Mouse (Mus musculus): ENCODE data around the gene Snd1. TPM values are rescaled to one million over a fixed set of nuclear protein-coding genes. Genes with fewer than 3 reads are reported as not detected.

Gene Snd1
- polyA plus RNA-seq, 1 experiment: 138 TPM

DNA sequence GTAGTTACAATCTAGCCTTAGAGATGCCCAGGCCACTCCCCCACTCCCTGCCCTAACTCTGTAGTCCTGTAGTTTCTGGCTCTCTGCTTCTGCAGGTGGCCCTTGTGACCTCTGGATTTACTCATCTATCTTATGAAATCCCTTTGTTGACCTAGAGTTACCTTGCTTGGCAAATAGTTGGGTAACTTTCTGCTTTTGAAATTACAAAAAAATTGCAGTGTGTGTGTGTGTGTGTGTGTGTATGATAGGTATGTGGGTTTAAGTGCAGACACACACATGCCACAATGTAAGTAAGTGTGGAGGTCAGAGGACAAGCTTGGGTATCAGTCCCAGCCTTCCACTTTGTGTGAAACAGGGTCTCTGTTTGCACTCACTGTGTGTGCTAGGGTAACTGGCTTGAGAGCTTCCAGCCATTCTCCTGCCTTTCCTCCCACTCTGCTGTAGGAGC lies 15.7 kb upstream of the Snd1 start:
- no peaks in the 10 kb centered on the region for H3K4me1 ChIP-seq (ENCODE audit: control insufficient read depth, insufficient read depth, low read length)
- no peak for TF ChIP-seq CTCF (IDR thresholded peaks at IDR 0.05; ENCODE audit: borderline replicate concordance, insufficient read depth, low read length)
- no peak for TF ChIP-seq POLR2A (IDR thresholded peaks at IDR 0.05; ENCODE audit: low read depth, low read length)
- no peak overlapping the region for H3K27ac ChIP-seq (ENCODE audit: insufficient read depth, low read length)
- no peak overlapping the region for H3K4me3 ChIP-seq (ENCODE audit: insufficient read depth, low read length)

DNA sequence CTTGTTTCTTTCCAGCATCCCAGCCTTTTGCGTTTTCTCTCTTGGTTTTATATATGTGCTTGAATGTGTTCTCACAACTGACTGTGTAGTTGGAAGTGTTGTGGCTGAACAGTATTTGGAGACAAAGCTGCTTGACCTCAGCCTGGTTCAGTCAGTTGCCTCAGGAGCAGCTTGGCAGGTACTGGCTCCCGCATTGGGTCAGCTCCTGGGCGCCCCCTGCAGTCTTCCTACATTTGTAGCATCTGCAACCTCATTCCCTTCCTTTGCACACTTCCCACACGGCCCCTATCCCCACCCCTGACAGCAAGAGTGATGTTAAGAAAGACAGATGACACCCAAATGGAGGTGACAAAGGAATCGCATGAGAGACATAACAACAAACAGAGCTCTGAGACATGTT lies 14.4 kb upstream of the Snd1 start:
- TF ChIP-seq CTCF (IDR thresholded peaks at IDR 0.05; ENCODE audit: borderline replicate concordance, insufficient read depth, low read length) (peak; percentile 19; the same call in 1 of the 2 replicates), POLR2A (IDR thresholded peaks at IDR 0.05; ENCODE audit: low read depth, low read length) (no peak)
- Histone ChIP-seq H3K4me3 (ENCODE audit: insufficient read depth, low read length) (no peak overlapping the region), H3K4me1 (ENCODE audit: control insufficient read depth, insufficient read depth, low read length) (no peaks in the 10 kb centered on the region)

DNA sequence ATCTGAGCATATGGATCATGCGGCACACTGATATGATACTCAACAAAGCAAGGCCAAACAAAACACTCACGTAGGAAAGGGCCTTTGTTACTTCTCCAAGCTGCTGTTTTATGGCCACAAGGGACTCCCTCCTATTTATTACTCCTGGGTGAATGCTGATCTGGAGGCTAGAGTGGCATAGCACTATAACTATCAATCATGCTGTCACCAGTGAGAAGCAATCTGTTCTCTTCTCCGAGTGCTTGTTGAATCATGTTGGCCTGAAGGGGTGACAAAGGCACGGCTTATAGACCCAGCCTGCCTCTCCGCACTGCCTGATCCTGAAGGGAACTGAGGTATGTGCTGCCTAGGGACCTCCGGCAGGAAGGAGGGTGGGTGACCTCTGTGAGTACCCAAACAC lies 10.3 kb upstream of the Snd1 start:
- Histone ChIP-seq H3K27ac (ENCODE audit: insufficient read depth, low read length) (no peak overlapping the region), H3K4me1 (ENCODE audit: control insufficient read depth, insufficient read depth, low read length) (no peaks in the 10 kb centered on the region), H3K4me3 (ENCODE audit: insufficient read depth, low read length) (no peak overlapping the region)
- TF ChIP-seq POLR2A (IDR thresholded peaks at IDR 0.05; ENCODE audit: low read depth, low read length) (no peak), CTCF (IDR thresholded peaks at IDR 0.05; ENCODE audit: borderline replicate concordance, insufficient read depth, low read length) (no peak)

More for the DNA sequence above, 14.4 kb upstream of the Snd1 start:
- H3K27ac ChIP-seq (ENCODE audit: insufficient read depth, low read length): no peak overlapping the region

DNA sequence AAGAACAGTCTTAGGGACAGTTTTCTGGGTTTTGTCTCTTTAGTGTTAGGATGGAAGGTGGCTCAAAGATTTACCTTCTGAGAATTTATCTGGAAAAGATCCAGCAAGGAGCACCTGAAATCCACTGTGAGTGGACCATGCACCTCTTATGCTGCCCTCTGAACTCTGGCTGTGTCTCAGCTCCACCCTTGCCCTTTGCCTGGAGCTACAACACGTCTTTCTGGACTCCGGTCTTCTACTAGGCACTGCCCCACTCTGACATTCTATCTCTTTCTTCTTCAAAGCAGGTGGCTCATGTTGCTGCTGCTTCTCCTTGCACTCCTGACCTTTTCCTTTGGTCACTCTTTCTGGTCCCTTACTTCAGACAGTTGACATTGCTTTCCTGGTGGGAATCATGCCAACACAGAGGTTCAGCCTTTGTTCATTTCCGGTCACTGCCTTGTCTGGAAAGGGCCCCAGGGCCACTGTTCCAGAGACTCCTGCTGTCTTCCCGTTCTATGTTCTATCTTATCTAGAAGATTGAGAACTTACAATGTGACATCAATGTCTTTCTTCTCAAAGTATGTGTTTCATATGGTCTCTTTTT lies 4.8 kb upstream of the Snd1 start:
- H3K4me1 ChIP-seq (ENCODE audit: control insufficient read depth, insufficient read depth, low read length): peaks cover 9% of the 10 kb centered on the region
- no peak overlapping the region for H3K4me3 ChIP-seq (ENCODE audit: insufficient read depth, low read length)
- TF ChIP-seq POLR2A (IDR thresholded peaks at IDR 0.05; ENCODE audit: low read depth, low read length) (no peak), CTCF (IDR thresholded peaks at IDR 0.05; ENCODE audit: borderline replicate concordance, insufficient read depth, low read length) (no peak)

DNA sequence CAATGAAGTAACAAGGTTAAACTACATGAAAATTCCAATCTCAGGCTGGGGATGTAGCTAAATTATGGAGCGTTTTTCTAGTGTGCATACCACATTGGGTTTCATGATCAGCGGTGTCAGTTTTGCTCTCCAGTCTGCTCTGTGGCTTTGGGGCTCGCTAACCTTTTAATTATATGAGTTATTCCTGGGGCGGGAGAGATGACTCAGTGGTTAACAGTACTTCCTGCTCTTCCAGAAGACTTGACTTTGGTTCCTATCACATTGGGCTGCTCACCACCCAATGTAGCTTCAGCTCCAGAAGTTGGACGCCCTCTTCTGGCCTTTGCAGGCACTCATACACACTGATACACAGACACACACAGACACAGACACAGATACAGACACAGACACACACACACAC lies 4.3 kb upstream of the Snd1 start:
- TF ChIP-seq CTCF (IDR thresholded peaks at IDR 0.05; ENCODE audit: borderline replicate concordance, insufficient read depth, low read length) (no peak), POLR2A (IDR thresholded peaks at IDR 0.05; ENCODE audit: low read depth, low read length) (no peak)

More for the DNA sequence above, 4.8 kb upstream of the Snd1 start:
- H3K27ac ChIP-seq (ENCODE audit: insufficient read depth, low read length): no peak overlapping the region

DNA sequence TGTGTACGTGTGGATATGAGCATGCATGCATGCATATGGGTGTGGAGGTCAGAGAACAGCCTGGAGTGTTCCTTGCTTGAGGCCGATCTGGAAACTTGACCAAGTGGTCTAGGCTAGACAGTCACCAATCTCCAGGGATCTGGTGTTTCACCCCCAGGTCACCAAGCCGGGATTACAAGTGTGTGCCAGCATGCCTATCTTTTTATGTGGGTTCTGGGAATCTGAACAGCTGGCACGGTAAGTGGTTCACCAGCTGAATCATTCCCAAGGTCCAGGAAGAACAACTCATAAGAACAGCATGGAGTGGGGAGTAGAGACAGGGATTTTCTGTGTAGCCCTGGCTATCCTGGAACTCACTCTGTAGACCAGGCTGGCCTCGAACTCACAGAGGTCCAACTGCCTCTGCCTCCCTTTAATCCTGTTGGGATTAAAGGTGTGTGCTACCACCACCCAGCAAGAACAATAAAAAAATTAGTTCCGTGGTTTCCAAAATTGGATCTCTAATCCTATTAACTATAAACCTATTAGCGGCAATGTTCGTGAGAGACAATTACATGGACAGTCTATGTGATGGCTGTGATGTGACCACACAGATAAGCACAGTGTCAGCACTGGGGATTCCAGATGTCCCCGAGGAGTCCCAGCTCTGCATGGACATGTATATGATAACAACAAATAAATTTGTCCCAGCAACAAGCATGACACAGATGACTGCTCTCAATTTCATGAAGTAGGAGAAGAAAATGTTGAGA lies 3.5 kb upstream of the Snd1 start:
- H3K4me3 ChIP-seq (ENCODE audit: insufficient read depth, low read length): no peak overlapping the region
- H3K27ac ChIP-seq (ENCODE audit: insufficient read depth, low read length): no peak overlapping the region
- TF ChIP-seq CTCF (IDR thresholded peaks at IDR 0.05; ENCODE audit: borderline replicate concordance, insufficient read depth, low read length) (no peak), POLR2A (IDR thresholded peaks at IDR 0.05; ENCODE audit: low read depth, low read length) (no peak)

More for the DNA sequence above, 4.3 kb upstream of the Snd1 start:
- H3K4me3 ChIP-seq (ENCODE audit: insufficient read depth, low read length): no peak overlapping the region
- H3K27ac ChIP-seq (ENCODE audit: insufficient read depth, low read length): no peak overlapping the region
- peaks cover 9% of the 10 kb centered on the region for H3K4me1 ChIP-seq (ENCODE audit: control insufficient read depth, insufficient read depth, low read length)

DNA sequence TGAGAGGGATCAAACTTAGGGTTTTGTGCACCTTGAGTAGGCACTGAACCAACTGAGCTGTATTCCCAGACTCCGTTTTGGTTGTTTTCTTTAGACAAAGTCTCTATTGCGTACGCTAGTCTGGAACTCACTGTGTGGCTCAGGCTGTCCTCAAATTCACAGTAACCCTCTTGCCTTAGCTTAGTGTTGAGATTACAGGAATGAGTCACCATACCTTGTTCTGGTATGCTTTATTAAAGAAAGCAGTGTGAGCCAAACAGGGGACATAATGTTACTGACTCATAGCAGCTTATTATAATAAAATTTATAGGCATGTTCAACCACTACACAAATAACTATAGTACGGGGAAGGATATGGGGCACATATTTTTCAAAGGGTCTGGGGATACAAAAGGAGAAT lies 728 bp upstream of the Snd1 start:
- H3K27ac ChIP-seq (ENCODE audit: insufficient read depth, low read length): peak overlapping the region; percentile 85
- TF ChIP-seq POLR2A (IDR thresholded peaks at IDR 0.05; ENCODE audit: low read depth, low read length): no peak
- no peak for TF ChIP-seq CTCF (IDR thresholded peaks at IDR 0.05; ENCODE audit: borderline replicate concordance, insufficient read depth, low read length)
- no peak overlapping the region for H3K4me3 ChIP-seq (ENCODE audit: insufficient read depth, low read length)
- peaks cover 9% of the 10 kb centered on the region for H3K4me1 ChIP-seq (ENCODE audit: control insufficient read depth, insufficient read depth, low read length)

More for the DNA sequence above, 3.5 kb upstream of the Snd1 start:
- H3K4me1 ChIP-seq (ENCODE audit: control insufficient read depth, insufficient read depth, low read length): peaks cover 9% of the 10 kb centered on the region

DNA sequence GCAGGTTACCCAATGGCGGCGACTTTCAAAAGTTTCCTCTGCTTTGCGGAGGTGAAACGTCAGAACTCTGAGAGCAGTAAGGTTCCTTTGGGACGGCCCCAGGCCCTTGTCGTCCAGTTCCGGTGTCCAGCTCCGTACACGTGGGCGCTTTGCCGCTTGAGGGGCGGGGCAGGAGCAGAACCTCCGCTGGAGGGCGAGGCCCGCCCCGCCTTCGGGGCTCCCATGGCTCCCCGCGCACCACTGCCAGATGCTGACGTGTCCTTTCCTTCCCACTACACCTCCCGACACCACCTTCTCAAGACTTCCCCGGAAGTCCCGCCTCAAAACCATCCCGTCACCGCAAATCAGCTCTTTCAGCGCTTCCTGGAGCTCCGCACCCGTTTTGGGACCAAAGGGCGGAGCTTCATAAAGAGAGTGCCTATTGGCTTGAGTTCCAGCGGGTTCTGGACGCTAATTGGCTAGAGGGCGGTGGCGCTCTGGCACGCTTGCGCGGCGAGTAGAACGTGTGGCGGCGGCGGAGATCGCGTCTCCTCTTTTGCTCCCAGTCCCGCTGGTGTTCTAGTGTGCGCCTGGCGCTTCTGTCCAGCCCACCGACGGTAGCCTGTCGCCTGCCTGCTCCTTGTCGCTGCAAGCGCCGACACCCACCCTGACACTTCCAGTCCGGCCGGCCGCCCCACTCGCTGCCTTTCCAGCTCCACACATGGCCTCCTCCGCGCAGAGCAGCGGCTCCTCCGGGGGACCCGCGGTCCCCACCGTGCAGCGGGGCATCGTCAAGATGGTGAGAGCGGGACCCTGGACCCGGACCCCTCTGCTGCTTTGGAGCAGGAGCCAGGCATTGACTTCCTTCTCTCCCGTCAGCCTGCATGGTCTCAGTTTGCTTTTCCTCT lies 5.2 kb downstream of the Snd1 start:
- TF ChIP-seq CTCF (IDR thresholded peaks at IDR 0.05; ENCODE audit: borderline replicate concordance, insufficient read depth, low read length) (no peak), POLR2A (IDR thresholded peaks at IDR 0.05; ENCODE audit: low read depth, low read length) (peak; percentile 97)
- H3K27ac ChIP-seq (ENCODE audit: insufficient read depth, low read length): peak overlapping the region; percentile 53
- peaks cover 11% of the 10 kb centered on the region for H3K4me1 ChIP-seq (ENCODE audit: control insufficient read depth, insufficient read depth, low read length)
- H3K4me3 ChIP-seq (ENCODE audit: insufficient read depth, low read length): peak overlapping the region; percentile 95

DNA sequence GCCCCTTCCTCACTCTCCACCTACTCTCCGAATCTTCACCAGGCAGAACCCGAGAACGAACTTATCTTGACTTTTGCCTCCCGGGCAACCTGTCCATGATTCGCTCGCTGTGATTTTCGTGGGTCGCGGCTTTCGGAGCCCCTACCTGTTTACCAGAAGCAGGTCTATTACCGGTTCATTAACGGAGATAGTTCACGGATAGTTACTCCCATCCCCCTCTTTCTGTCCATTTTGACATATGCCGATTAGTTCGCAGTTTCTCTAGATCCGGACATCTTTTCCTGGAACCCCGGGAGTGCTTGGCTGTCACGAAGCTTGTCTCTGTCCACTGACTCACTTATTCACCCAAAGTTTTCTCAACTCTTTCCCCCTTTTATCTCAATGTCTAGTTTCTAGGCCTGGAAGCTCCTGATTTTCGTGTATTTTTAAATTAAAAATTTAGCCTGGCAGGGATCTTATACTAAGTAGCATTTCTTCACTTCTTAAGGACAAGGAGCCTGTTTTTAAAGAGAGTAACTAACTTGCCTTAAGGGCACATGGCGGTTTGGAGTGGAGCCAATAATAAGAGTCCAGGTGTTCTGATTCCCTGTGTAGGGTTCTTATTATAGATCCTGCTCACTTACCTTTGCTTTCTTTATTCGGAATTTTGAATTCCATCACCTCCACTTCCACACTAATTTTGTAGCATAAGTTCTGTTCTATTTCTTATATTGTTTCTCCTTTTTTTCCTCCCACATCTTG lies 6.0 kb downstream of the Snd1 start:
- peak overlapping the region; percentile 44 for H3K27ac ChIP-seq (ENCODE audit: insufficient read depth, low read length)
- H3K4me1 ChIP-seq (ENCODE audit: control insufficient read depth, insufficient read depth, low read length): peaks cover 18% of the 10 kb centered on the region

More for the DNA sequence above, 6.0 kb downstream of the Snd1 start:
- TF ChIP-seq CTCF (IDR thresholded peaks at IDR 0.05; ENCODE audit: borderline replicate concordance, insufficient read depth, low read length): no peak
- no peak for TF ChIP-seq POLR2A (IDR thresholded peaks at IDR 0.05; ENCODE audit: low read depth, low read length)
- H3K4me3 ChIP-seq (ENCODE audit: insufficient read depth, low read length): peak overlapping the region; percentile 95

Measured in embryonic fibroblast, embryonic 13.5 days (primary cell).